Mouse (Mus musculus): ENCODE data around the gene Iqch.

DNA sequence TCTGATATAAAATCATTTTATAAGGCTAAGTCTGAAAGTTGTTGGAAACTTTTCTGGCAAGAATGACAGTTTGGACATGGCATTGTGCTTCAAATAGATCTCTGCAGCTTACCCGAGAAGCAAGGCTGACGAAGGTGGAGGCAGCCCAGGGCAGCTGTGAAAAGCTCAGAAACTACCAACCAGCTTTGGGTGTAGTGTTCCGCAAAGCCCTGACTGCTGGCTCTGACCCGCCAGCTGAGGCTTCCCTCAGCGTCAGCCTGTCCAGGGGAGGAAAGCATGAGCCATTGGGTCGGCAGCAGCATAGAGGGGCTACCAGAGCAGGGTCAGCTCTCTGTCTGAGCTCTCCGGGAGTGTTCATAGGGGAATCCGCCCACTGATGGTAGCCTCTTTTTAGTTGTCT is 7.0 kb upstream of the Iqch start:
- TF ChIP-seq CTCF (IDR thresholded peaks at IDR 0.05) = no peak
- no peak for TF ChIP-seq EP300 (IDR thresholded peaks at IDR 0.05; ENCODE audit: insufficient read depth, low read depth, low read length)
- TF ChIP-seq POLR2A (IDR thresholded peaks at IDR 0.05; ENCODE audit: insufficient read depth, low read depth, low read length) = no peak

Measured in heart, adult 2 months (tissue).